Mouse (Mus musculus): Measurements from ENCODE around the gene Rtn4.

DNA sequence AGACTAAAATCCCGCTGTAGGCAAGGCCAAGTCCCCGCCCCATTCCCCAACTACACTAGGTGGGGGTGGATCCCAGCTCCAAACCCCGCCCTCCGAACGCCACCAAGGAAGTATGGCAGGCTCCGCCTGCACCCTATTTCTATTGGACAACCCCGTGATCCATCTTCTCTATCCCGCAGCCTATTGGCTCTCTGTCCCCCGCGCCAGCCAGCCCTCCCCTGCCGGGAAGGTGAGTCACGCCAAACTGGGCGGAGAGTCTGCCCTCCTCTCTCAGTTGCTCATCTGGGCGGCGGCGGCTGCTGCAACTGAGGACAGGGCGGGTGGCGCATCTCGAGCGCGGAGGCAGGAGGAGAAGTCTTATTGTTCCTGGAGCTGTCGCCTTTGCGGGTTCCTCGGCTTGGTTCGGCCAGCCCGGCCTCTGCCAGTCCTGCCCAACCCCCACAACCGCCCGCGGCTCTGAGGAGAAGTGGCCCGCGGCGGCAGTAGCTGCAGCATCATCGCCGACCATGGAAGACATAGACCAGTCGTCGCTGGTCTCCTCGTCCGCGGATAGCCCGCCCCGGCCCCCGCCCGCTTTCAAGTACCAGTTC is at the start of gene Rtn4:
- TF ChIP-seq CTCF (conservative IDR thresholded peaks at IDR 0.05; ENCODE audit: insufficient read depth, insufficient read length, low read depth, low read length) (no peak), POLR2A (IDR thresholded peaks at IDR 0.05; ENCODE audit: low read depth, low read length) (peak; percentile 68)
